Mouse (Mus musculus) embryonic stem cell, embryonic (primary cell): ENCODE results near the gene Tpm3.

Experiments used
- CTCF ChIA-PET, 4 experiments: fragments of 300-600 bp in 2 of 4; fragments of 350-600 bp in 2 of 4; sonication (Branson Sonifier 250); formaldehyde crosslinking; loops; one replicate each; lab custom pipeline; 2022; ENCODE audit warnings: inconsistent platforms in 2 of 4; lab: Charles Lee
- POLR2A ChIA-PET, 4 experiments: fragments of 300-600 bp in 2 of 4; fragments of 350-600 bp in 2 of 4; sonication (Branson Sonifier 250); formaldehyde crosslinking; loops; one replicate each; lab custom pipeline; 2022; ENCODE audit warnings: antibody characterized with exemption in 4 of 4, inconsistent platforms in 1 of 4; lab: Charles Lee

The Tpm3 gene

DNA sequence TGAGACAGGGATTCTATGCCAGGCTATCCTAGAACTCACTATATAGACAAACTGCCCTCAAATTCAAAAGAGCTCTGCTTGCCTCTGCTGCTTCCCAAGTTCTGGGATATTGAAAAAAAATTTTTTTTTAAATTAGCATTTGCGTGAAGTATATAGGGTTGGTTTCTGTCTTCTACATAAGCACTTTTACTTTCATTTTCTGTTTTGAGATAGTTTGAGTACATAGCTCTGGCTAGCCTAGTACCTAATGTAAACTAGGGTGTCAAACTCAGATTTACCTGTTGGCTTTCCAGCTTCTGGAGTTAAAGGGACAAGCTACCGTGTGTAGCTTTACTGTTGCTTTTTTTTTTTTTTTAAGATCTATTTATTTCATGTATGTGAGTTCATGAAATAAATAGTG is 29.2 kb downstream of the Tpm3 start:
- CTCF ChIA-PET: interaction anchor here in 3 of 4 experiments (0.5 to 3.0 kb wide), 5 partner anchors 13 to 371 kb away, joined by 3 to 14 read pairs (median 3); partner anchors contain the start of gene Tpm3 (in 1 of the 3)
- POLR2A ChIA-PET: interaction anchor here (0.6 to 16.5 kb wide), 25 partner anchors 8 to 1016 kb away, joined by 3 to 282 read pairs (median 5); partner anchors contain the start of gene 4933434E20Rik (in 1 of the 4)

DNA sequence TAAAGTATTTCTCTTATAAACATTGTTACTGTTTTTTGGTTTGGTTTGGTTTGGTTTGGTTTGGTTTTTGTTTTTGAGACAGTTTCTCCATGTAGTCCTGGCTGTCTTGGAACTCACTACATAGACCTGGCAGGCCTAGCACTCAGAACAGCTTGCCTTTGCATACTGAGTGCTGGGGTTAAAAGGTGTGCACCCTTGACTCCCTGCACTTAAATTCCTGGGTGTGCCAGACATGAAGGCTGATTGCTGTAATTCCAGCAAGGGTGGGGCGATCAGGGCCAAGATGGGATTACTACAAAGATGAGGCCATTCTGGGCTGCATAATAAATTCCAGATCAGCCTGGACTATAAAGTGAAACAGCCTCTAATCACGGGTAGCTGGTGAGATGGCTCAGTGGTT is 29.8 kb downstream of the Tpm3 start:
- POLR2A ChIA-PET: interaction anchor here (0.6 to 16.5 kb wide), 31 partner anchors 8 to 580 kb away, joined by 3 to 282 read pairs (median 4); partner anchors contain the start of genes 4933434E20Rik (in 1 of the 4) and Ubap2l (in 1 of the 4)
- CTCF ChIA-PET: interaction anchor here in 3 of 4 experiments (0.5 to 3.0 kb wide), 4 partner anchors 12 to 159 kb away, joined by 3 to 14 read pairs (median 3); partner anchors contain the start of gene Tpm3 (in 1 of the 3)

GRCm38 (mm10) chr3:90103176-90103575 is 30.7 kb downstream of the Tpm3 start:
- ChIA-PET CTCF (interaction anchor here in 1 of 4 experiments (3.0 kb wide), 1 partner anchor 11 kb away, joined by 14 read pairs; no protein-coding TSS in a partner anchor), POLR2A (interaction anchor here (0.5 to 16.5 kb wide), 21 partner anchors 8 to 301 kb away, joined by 3 to 282 read pairs (median 5); partner anchors contain the start of gene Slc39a1 (in 1 of the 4))

- ChIA-PET POLR2A (interaction anchor here (0.5 to 16.5 kb wide), 13 partner anchors 9 to 148 kb away, joined by 3 to 282 read pairs (median 5); partner anchors contain the start of gene Slc39a1 (in 1 of the 4)), CTCF (interaction anchor here in 1 of 4 experiments (1.4 to 3.0 kb wide), 2 partner anchors 11 to 12 kb away, joined by 3 to 14 read pairs; no protein-coding TSS in a partner anchor)
Observed at GRCm38 (mm10) chr3:90103938-90104337, 31.5 kb downstream of the Tpm3 start, which contains the start of gene Nup210l. Gene Nup210l, plus strand, starts transcription at chr3:90104132.

DNA sequence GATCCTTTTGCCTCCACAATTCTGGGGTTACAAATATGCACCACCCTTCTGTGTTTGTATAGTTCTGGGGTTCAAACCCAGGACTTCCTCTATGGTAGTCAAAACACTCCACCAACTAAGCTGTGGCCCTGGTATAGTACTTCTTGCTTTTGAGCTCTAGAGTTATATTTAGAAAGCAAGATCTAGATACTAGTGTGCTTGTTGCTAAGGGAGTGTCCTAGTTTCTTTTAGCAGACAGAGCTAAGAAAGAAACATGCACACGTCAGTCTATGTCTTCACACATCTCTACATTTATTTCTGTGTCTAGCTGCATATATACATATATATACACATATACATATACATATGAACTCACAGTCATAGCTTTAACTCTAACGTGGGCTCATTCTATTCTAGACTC is 39.3 kb downstream of the Tpm3 start:
- POLR2A ChIA-PET: interaction anchor here in 3 of 4 experiments (0.7 to 1.6 kb wide), 7 partner anchors 9 to 102 kb away, joined by 3 to 8 read pairs (median 4); partner anchors contain the start of genes Rab13 (in 1 of the 3) and Rps27 (in 1 of the 3)

DNA sequence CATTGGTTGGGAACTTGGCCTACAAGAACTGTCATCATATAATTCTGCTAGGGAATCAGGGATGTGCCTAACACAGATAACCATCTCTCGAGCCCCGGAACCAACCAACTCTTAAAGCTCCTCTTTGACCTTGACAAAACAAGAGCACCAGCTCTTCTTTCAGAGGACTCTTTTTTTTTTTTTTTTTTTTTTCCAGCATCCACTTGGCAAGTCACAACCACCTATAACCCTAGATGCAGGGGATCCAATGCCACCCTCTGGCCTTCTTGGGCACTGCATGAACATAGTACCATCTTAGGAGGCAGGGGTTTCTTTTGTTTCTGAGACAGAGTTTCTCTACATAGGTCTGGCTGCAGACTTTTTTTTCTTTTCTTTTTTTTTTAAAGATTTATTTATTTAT is 41.9 kb downstream of the Tpm3 start:
- ChIA-PET CTCF (interaction anchor here (0.6 to 2.1 kb wide), 56 partner anchors 10 to 1849 kb away, joined by 3 to 17 read pairs (median 4); partner anchors contain the start of gene Nup210l (in 1 of the 4)), POLR2A (interaction anchor here (0.6 to 2.8 kb wide), 28 partner anchors 8 to 919 kb away, joined by 3 to 11 read pairs (median 4); partner anchors contain the start of genes Creb3l4 (in 1 of the 4) and Slc39a1 (in 1 of the 4))

More for the DNA sequence above, 39.3 kb downstream of the Tpm3 start:
- CTCF ChIA-PET: interaction anchor here in 3 of 4 experiments (0.7 to 1.0 kb wide), 5 partner anchors 14 to 262 kb away, joined by 3 to 7 read pairs (median 3); no protein-coding TSS in a partner anchor

DNA sequence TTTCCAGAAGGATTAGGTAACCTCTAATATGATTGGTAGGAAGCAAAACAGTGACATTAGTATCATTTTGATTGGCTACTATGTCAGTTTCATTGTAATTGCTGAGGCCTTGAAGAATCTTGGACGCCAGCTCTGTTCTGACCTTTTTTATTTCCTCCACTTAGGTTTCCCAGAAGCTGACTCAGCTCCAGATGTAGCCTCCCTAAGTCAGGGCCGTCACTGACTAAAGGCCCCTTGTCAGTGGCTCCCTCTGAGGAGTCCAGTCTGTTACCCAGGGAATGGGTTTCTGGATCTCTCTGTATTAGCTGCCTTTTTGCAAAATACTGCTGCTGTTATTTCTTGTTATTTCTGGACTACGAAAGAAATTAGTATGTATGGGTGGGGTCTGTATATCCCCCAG is 43.1 kb downstream of the Tpm3 start:
- CTCF ChIA-PET: interaction anchor here (0.6 to 1.8 kb wide), 11 partner anchors 9 to 326 kb away, joined by 3 to 14 read pairs (median 4); partner anchors contain the start of gene Nup210l (in 1 of the 4)

GRCm38 (mm10) chr3:90118132-90118790 is 45.8 kb downstream of the Tpm3 start:
- POLR2A ChIA-PET: interaction anchor here in 3 of 4 experiments (0.5 to 1.5 kb wide), 15 partner anchors 14 to 873 kb away, joined by 3 to 5 read pairs (median 3); partner anchors contain the start of genes Rab13 (in 1 of the 3) and Rps27 (in 1 of the 3)
- CTCF ChIA-PET: interaction anchor here in 2 of 4 experiments (0.7 to 1.7 kb wide), 3 partner anchors 19 to 406 kb away, joined by 3 to 7 read pairs (median 3); no protein-coding TSS in a partner anchor

More for the DNA sequence above, 43.1 kb downstream of the Tpm3 start:
- POLR2A ChIA-PET: interaction anchor here in 2 of 4 experiments (0.6 to 2.8 kb wide), 15 partner anchors 9 to 234 kb away, joined by 3 to 11 read pairs (median 4); no protein-coding TSS in a partner anchor

- ChIA-PET POLR2A (interaction anchor here in 1 of 4 experiments (0.6 to 1.7 kb wide), 11 partner anchors 11 to 213 kb away, joined by 3 to 11 read pairs (median 3); no protein-coding TSS in a partner anchor), CTCF (interaction anchor here (0.6 to 3.4 kb wide), 10 partner anchors 13 to 393 kb away, joined by 3 to 13 read pairs (median 4); no protein-coding TSS in a partner anchor)
Observed at GRCm38 (mm10) chr3:90122036-90122435, 49.6 kb downstream of the Tpm3 start.

GRCm38 (mm10) chr3:90125710-90126109 is 53.3 kb downstream of the Tpm3 start:
- POLR2A ChIA-PET: interaction anchor here in 1 of 4 experiments (0.6 to 1.7 kb wide), 4 partner anchors 11 to 319 kb away, joined by 3 to 6 read pairs (median 3); no protein-coding TSS in a partner anchor

GRCm38 (mm10) chr3:90127881-90128280 is 55.4 kb downstream of the Tpm3 start:
- ChIA-PET CTCF (interaction anchor here in 2 of 4 experiments (0.8 to 0.9 kb wide), 2 partner anchors 9 to 120 kb away, joined by 3 to 4 read pairs; partner anchors contain the start of gene Slc39a1 (in 1 of the 2)), POLR2A (interaction anchor here in 2 of 4 experiments (0.6 to 1.2 kb wide), 5 partner anchors 8 to 1540 kb away, joined by 3 to 5 read pairs (median 4); no protein-coding TSS in a partner anchor)

More at GRCm38 (mm10) chr3:90125710-90126109, 53.3 kb downstream of the Tpm3 start:
- CTCF ChIA-PET: interaction anchor here in 1 of 4 experiments (0.6 to 1.7 kb wide), 2 partner anchors 11 to 12 kb away, joined by 3 to 7 read pairs; no protein-coding TSS in a partner anchor

- ChIA-PET POLR2A (interaction anchor here in 2 of 4 experiments (0.9 to 1.9 kb wide), 11 partner anchors 11 to 81 kb away, joined by 3 to 6 read pairs (median 4); partner anchors contain the start of genes Rab13 (in 1 of the 2) and Rps27 (in 1 of the 2)), CTCF (no interaction called here)
Observed at GRCm38 (mm10) chr3:90132745-90133144, 60.3 kb downstream of the Tpm3 start.

DNA sequence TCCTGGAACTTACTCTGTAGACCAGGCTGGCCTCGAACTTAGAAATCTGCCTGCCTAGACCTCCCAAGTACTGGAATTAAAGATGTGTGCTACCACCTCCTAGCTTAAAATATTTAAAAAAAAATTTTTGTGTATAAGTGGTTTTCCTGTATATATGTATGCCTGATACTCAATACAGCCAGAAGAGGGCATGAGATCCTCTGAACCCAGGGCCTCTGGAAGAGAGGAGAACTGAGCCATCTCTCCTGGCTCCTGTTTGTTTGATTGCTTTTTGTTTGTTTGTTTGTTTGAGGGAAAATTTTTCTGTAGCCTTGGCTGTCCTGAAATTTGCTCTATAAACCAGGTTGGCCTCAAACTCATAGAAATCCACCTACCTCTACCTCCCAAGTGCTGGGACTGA is 60.9 kb downstream of the Tpm3 start:
- CTCF ChIA-PET: interaction anchor here in 2 of 4 experiments (0.6 to 1.0 kb wide), 2 partner anchors 30 to 71 kb away, joined by 3 to 4 read pairs; no protein-coding TSS in a partner anchor
- POLR2A ChIA-PET: interaction anchor here in 1 of 4 experiments (0.9 to 1.9 kb wide), 9 partner anchors 11 to 80 kb away, joined by 3 to 6 read pairs (median 4); partner anchors contain the start of genes Rab13 and Rps27

DNA sequence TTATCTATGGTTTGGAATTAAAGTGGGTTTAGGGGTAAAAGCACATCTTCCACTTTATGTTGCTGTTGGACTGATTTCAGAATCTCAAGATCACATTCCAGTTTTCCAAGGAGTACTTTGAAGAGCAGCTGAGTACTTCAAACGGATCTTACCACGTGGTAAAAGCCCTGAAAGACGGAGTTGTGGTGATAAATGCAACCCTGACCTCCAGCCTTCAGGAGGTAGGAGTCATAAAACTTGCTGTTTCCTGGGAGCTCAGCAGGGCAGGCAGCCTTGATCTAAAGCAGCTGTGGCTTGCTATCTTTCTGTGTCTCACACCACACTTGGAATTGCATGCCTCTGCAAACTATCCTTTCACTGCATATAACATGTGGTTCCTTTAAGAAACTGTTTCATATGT is 62.0 kb downstream of the Tpm3 start:
- ChIA-PET POLR2A (interaction anchor here in 2 of 4 experiments (0.5 to 3.6 kb wide), 16 partner anchors 9 to 1016 kb away, joined by 3 to 15 read pairs (median 4); partner anchors contain the start of genes Rab13 (in 1 of the 2) and Rps27 (in 1 of the 2)), CTCF (interaction anchor here in 3 of 4 experiments (0.5 to 3.5 kb wide), 5 partner anchors 12 to 1033 kb away, joined by 3 to 13 read pairs (median 3); partner anchors contain the start of gene Fdps (in 1 of the 3))

GRCm38 (mm10) chr3:90134993-90135392 is 62.5 kb downstream of the Tpm3 start:
- ChIA-PET CTCF (interaction anchor here in 3 of 4 experiments (0.9 to 3.5 kb wide), 9 partner anchors 8 to 89 kb away, joined by 3 to 13 read pairs (median 4); no protein-coding TSS in a partner anchor), POLR2A (interaction anchor here in 2 of 4 experiments (0.5 to 3.6 kb wide), 17 partner anchors 9 to 1016 kb away, joined by 3 to 15 read pairs (median 4); partner anchors contain the start of gene Slc39a1 (in 1 of the 2))

- ChIA-PET POLR2A (interaction anchor here in 3 of 4 experiments (0.5 to 3.6 kb wide), 27 partner anchors 9 to 376 kb away, joined by 3 to 15 read pairs (median 4); partner anchors contain the start of genes Rab13 (in 2 of the 3), Rps27 (in 2 of the 3), Slc39a1 (in 2 of the 3) and Hax1 (in 1 of the 3)), CTCF (interaction anchor here (0.6 to 3.5 kb wide), 33 partner anchors 9 to 573 kb away, joined by 3 to 13 read pairs (median 4); no protein-coding TSS in a partner anchor)
Observed at GRCm38 (mm10) chr3:90136660-90137059, 64.2 kb downstream of the Tpm3 start.
